Mouse (Mus musculus) skeletal muscle tissue, adult 2 months (tissue): Measurements from ENCODE around the gene Abcc2.

ENCODE experiments used
- DNase-seq: peaks from one replicate; pipeline ENCODE4 v3.0.0-alpha.2; 2012; ENCODE audit warnings: low read depth, low spot score

Abcc2 gene

GRCm38 (mm10) chr19:43781980-43782379, at the start of gene Abcc2:
Abcc2 (plus strand) TSS chr19:43782192.
- no peak for DNase-seq

GRCm38 (mm10) chr19:43738409-43738808, 43.6 kb upstream of the Abcc2 start:
- DNase-seq = no peak

GRCm38 (mm10) chr19:43743401-43743800, 38.6 kb upstream of the Abcc2 start:
- DNase-seq = no peak

GRCm38 (mm10) chr19:43745740-43746139, 36.3 kb upstream of the Abcc2 start:
- no peak for DNase-seq

GRCm38 (mm10) chr19:43747877-43748276, 34.1 kb upstream of the Abcc2 start:
- no peak for DNase-seq

- no peak for DNase-seq
Measured at GRCm38 (mm10) chr19:43750008-43750407, 32.0 kb upstream of the Abcc2 start.

GRCm38 (mm10) chr19:43752489-43753225, 29.3 kb upstream of the Abcc2 start, which contains the start of the genes Cutc and Cox15:
Cutc (plus strand) TSS chr19:43752996.
Cox15 (minus strand) TSS chr19:43753000.
- peak; percentile 96 for DNase-seq

GRCm38 (mm10) chr19:43753226-43753835, 28.7 kb upstream of the Abcc2 start:
- peak; percentile 93 for DNase-seq

- no peak for DNase-seq
Measured at GRCm38 (mm10) chr19:43754237-43754636, 27.8 kb upstream of the Abcc2 start.

- no peak for DNase-seq
Measured at GRCm38 (mm10) chr19:43754872-43755271, 27.1 kb upstream of the Abcc2 start.

GRCm38 (mm10) chr19:43760504-43760903, 21.5 kb upstream of the Abcc2 start:
- DNase-seq = peak; percentile 57

GRCm38 (mm10) chr19:43761543-43762256, 20.3 kb upstream of the Abcc2 start:
- no peak for DNase-seq

- no peak for DNase-seq
Measured at GRCm38 (mm10) chr19:43762410-43762809, 19.6 kb upstream of the Abcc2 start.

- DNase-seq = no peak
Measured at GRCm38 (mm10) chr19:43766451-43766850, 15.5 kb upstream of the Abcc2 start.

GRCm38 (mm10) chr19:43767549-43768322, 14.3 kb upstream of the Abcc2 start:
- no peak for DNase-seq

GRCm38 (mm10) chr19:43769366-43769960, 12.5 kb upstream of the Abcc2 start:
- no peak for DNase-seq

- no peak for DNase-seq
Measured at GRCm38 (mm10) chr19:43770584-43770983, 11.4 kb upstream of the Abcc2 start.

- DNase-seq = no peak
Measured at GRCm38 (mm10) chr19:43771499-43771969, 10.5 kb upstream of the Abcc2 start.

- DNase-seq = no peak
Measured at GRCm38 (mm10) chr19:43772311-43772710, 9.7 kb upstream of the Abcc2 start.

- DNase-seq = no peak
Measured at GRCm38 (mm10) chr19:43775433-43775832, 6.6 kb upstream of the Abcc2 start.

- no peak for DNase-seq
Measured at GRCm38 (mm10) chr19:43776561-43776960, 5.4 kb upstream of the Abcc2 start.
